Mouse (Mus musculus) forebrain, embryonic 16.5 days (tissue): Measurements from ENCODE around the gene Tenm4. TPM values are rescaled to one million over a fixed set of nuclear protein-coding genes. Genes with fewer than 3 reads are reported as not detected.

Source experiments
- ATAC-seq: fragments of 200-750 bp; cut with Nextera tagmentation; 2 replicates; pipeline ENCODE4 v1.8.0; 2017; ENCODE audit warnings: mild to moderate bottlenecking, moderate library complexity
- H3K27ac ChIP-seq: fragments of 300-500 bp; sonication (generic); 2 replicates; pipeline ENCODE4 v1.5.1; 2014; ENCODE audit warnings: low read length, control low read depth
- H3K27me3 ChIP-seq: fragments of 300-500 bp; sonication (generic); replicated peaks from 2 replicates; pipeline ENCODE4 v1.6.1; 2014; ENCODE audit warnings: low read length; ENCODE audit not compliant: control insufficient read depth, insufficient read depth
- H3K36me3 ChIP-seq: fragments of 300-500 bp; sonication (generic); 2 replicates; pipeline ENCODE4 v1.6.1; 2014; ENCODE audit not compliant: control insufficient read depth, insufficient read depth
- H3K4me1 ChIP-seq: fragments of 300-500 bp; sonication (generic); replicated peaks from 2 replicates; pipeline ENCODE4 v1.6.1; 2014; ENCODE audit warnings: low read length; ENCODE audit not compliant: control insufficient read depth, insufficient read depth
- H3K4me2 ChIP-seq: fragments of 300-500 bp; sonication (generic); 2 replicates; pipeline ENCODE4 v1.6.1; 2014; ENCODE audit warnings: mild to moderate bottlenecking, low read length, control low read depth
- H3K4me3 ChIP-seq: fragments of 300-500 bp; sonication (generic); replicated peaks from 2 replicates; pipeline ENCODE4 v1.5.1; 2014; ENCODE audit warnings: mild to moderate bottlenecking, low read length, control low read depth
- H3K9ac ChIP-seq: fragments of 300-500 bp; sonication (generic); replicated peaks from 2 replicates; pipeline ENCODE4 v1.6.1; 2014; ENCODE audit warnings: low read depth, low read length, control low read depth
- H3K9me3 ChIP-seq: fragments of 300-500 bp; sonication (generic); 2 replicates; pipeline ENCODE4 v1.6.1; 2016; ENCODE audit warnings: low read length; ENCODE audit not compliant: control insufficient read depth
- WGBS: fragments of 180-500 bp; shearing (Covaris S2); extraction: QIAGEN DNeasy Blood & Tissue Kit; methylation state at CpG from one replicate; pipeline ENCODE4 v1.1.7; 2014; 5-methylcytosine and 5-hydroxymethylcytosine counted together
- polyA plus RNA-seq: library from polyadenylated mRNA; unstranded; fragments of >200 nt; fragmentation: Nextera tagmentation; extraction: Ambion mirVana; gene quantifications from 2 replicates; pipeline ENCODE4 v1.2.1, GENCODE M21; 2015

Gene Tenm4
- polyA plus RNA-seq, 1 experiment from 2014 or later = 105 TPM

DNA sequence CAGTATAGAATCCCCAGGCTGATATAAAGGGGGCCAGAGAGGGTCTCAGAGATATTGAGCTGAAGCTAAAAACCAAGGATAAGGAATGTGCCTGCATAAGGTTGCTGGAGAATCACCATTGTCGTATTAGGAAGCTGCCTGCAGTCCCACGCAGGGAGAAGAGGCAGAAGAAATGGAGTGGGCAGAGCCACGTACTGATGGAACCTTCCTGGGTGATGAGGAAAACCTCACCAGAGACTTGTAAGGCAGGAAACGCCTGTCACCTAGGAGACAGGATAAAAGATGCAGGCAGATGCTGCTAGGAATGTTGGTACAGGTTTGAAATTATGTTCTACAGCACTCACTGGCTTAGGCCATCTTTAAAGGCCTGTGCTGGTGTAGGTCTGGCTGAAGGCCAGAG is 329.8 kb downstream of the Tenm4 start:
- H3K4me1 ChIP-seq = peaks cover 24% of the 10 kb centered on the region
- H3K9me3 ChIP-seq = no peaks in the 10 kb centered on the region
- no peak overlapping the region for H3K4me3 ChIP-seq
- 74% methylated on average over 4 of the region's 4 CpGs for WGBS
- peak overlapping the region; percentile 84 for H3K27ac ChIP-seq
- no peaks in the 10 kb centered on the region for H3K36me3 ChIP-seq
- no peak overlapping the region for H3K9ac ChIP-seq
- H3K27me3 ChIP-seq = no peaks in the 10 kb centered on the region
- ATAC-seq = no peak
- H3K4me2 ChIP-seq = no peak overlapping the region

DNA sequence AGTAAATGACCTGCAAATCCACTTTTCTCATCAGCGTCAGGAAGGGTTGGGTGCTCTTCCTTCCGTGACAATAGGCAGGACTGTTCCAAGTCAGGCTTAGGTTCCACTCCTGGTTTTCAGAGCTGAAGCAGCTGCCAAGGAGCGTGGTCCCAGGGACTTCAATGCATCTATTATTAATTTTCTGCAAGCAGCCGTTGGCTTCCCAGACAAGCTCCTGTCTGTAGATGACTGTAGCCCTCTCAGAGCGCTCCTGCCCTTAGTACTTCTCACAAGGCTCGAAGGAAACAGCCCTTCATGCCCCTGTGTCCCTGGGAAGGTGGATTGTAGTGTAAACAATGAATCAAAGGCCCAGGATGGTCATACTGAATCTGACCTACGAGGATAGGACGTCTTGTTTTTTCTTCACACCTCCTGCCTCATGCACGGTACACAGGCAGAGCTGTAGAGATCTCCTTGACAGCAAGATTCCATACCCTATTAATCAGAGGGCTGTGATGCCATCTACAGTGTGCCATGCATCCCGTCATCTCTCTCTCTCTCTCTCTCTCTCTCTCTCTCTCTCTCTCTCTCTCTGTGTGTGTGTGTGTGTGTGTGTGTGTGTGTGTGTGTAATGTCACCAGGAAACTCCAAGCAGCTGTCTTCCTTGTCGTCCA is 331.4 kb downstream of the Tenm4 start:
- H3K4me3 ChIP-seq = no peak overlapping the region
- no peaks in the 10 kb centered on the region for H3K9me3 ChIP-seq
- no peaks in the 10 kb centered on the region for H3K36me3 ChIP-seq
- ATAC-seq = peak; percentile 44; the same call in 1 of the 2 replicates
- no peak overlapping the region for H3K4me2 ChIP-seq
- H3K9ac ChIP-seq = no peak overlapping the region
- WGBS = 49% methylated on average over 11 of the region's 11 CpGs
- H3K4me1 ChIP-seq = peaks cover 22% of the 10 kb centered on the region
- H3K27ac ChIP-seq = peak overlapping the region; percentile 51; the same call in 1 of the 2 replicates
- no peaks in the 10 kb centered on the region for H3K27me3 ChIP-seq

DNA sequence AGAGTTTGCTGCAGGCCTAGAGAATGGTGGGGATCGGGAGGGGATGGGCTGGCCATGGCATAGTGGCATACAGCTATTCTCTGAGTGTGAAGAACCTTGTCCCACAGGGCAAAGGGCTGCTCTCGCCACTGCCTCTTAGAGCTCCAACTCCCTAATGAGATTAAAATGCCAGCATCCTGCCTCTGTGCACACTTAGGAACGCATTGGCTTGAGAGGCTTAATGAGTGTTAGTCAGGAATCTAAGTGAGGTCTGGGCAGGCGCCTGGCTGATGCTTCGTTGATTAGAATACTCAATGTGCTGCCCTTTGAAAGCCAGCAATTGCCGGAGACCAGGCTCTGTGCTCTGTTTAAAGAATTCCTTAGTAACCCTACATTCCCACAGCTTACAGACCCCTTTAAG is 334.5 kb downstream of the Tenm4 start:
- no peak overlapping the region; the same call in 1 of the 2 replicates for H3K27ac ChIP-seq
- peak; percentile 63 for ATAC-seq
- H3K4me1 ChIP-seq = peaks cover 19% of the 10 kb centered on the region
- no peaks in the 10 kb centered on the region for H3K36me3 ChIP-seq
- no peak overlapping the region for H3K4me2 ChIP-seq
- no peak overlapping the region for H3K4me3 ChIP-seq
- WGBS = 13% methylated on average over 6 of the region's 6 CpGs
- no peak overlapping the region for H3K9ac ChIP-seq
- no peaks in the 10 kb centered on the region for H3K27me3 ChIP-seq
- no peaks in the 10 kb centered on the region for H3K9me3 ChIP-seq

DNA sequence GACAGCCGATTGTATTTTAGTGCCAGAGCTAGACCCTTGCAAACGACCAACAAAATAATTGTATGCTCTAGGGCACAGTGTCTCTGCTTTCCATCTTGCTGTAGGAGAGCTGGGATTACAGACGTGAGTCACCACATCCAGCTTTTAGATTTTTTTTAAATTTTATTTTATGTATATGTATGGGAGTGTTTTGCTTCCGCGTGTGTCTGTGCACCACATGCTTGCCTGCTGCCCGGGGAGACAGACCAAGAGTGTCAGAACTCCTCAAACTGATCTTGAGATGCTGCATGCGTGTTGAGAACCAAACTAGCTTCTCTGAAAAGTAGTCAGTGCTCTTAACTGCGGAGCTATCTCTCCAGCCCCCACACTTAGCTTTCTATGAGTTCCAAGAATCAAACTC is 336.0 kb downstream of the Tenm4 start:
- Histone ChIP-seq H3K4me2 (no peak overlapping the region), H3K27ac (no peak overlapping the region), H3K9ac (no peak overlapping the region), H3K4me1 (peaks cover 26% of the 10 kb centered on the region), H3K4me3 (no peak overlapping the region), H3K9me3 (no peaks in the 10 kb centered on the region), H3K27me3 (no peaks in the 10 kb centered on the region), H3K36me3 (no peaks in the 10 kb centered on the region)
- no peak for ATAC-seq
- WGBS = 79% methylated on average over 8 of the region's 8 CpGs

DNA sequence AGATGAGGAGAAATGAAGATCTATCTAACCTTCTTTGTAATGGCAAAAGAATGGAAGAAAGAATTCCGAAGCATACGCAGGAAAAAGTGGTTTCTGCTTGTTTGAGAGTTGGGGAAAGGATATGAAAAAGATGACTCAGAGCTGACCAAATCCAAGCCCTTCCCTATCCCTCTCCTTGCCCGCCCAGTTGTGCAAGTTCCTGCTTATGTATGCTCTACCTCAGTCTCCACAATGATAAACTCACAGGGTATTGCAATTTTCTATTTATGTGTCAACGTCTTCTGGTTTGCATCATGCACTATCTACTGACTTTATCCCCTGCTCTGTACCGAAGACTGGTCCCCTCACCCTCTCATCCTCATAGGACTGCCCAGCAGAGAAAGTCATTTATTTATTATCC is 339.4 kb downstream of the Tenm4 start:
- Histone ChIP-seq H3K9me3 (no peaks in the 10 kb centered on the region), H3K27ac (0 out of 2 replicates have a peak overlapping the region, but pooled peaks have one; percentile 13), H3K27me3 (no peaks in the 10 kb centered on the region), H3K36me3 (no peaks in the 10 kb centered on the region), H3K4me3 (no peak overlapping the region), H3K4me2 (no peak overlapping the region), H3K4me1 (peaks cover 28% of the 10 kb centered on the region), H3K9ac (no peak overlapping the region)
- ATAC-seq = no peak
- 97% methylated on average over 5 of the region's 5 CpGs for WGBS

DNA sequence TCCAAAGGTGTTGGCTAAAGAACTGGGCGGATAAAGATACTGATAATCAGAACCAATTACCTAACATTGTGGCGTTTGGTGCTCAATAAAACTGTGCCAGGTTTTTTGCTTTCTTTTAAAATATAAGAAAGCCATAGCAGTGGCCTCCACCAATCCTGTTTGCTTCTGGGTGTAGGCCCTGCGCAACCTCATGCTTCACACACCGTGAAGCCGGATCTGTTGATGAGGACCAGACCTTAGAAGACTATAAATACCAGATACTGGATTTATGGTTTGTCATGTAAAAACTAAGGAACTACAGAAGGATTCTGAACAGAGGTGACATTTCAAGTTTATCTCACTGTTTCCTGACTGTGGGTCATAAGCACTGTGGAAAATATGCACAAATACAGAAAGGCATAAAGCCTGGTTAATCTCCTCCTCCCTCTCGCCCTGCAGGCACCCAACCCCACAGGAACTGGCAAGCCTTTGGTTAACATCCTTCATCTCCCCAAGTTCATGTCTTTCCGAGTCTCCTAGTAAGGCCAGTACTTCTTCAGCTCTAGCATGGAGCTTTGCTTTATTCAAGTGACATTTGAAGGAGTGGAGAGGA is 340.1 kb downstream of the Tenm4 start:
- peak overlapping the region; percentile 88 for H3K27ac ChIP-seq
- no peak for ATAC-seq
- WGBS = 80% methylated on average over 7 of the region's 7 CpGs

DNA sequence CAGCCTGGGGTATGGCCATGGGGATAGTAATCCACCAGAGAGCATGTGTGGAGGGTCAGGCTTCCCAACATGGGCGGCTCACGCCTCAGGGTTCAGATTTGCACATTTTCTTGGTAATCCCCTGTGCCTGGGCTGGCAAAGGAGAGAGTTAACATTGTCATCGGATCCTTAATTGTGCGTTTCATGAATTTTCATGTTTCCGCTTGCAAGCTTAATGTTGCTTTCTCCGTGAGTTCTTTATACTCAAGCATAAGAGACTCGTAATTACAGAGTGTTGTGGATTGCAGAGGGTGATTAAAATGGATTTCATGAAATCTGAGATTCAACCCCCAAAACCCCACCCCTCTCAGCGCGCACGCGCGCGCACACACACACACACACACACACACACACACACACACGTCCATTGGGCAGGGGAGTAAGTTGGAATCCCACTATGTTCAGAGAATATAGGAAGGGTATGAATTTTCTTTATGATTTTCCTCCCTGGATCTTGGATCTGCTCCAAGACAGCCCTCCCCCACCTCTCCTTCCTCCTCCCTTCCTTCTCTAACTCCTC is 341.0 kb downstream of the Tenm4 start:
- Histone ChIP-seq H3K9ac (no peak overlapping the region), H3K36me3 (no peaks in the 10 kb centered on the region), H3K27me3 (no peaks in the 10 kb centered on the region), H3K9me3 (no peaks in the 10 kb centered on the region), H3K27ac (peak overlapping the region; percentile 88), H3K4me3 (no peak overlapping the region; the same call in 1 of the 2 replicates), H3K4me2 (peak overlapping the region; percentile 33), H3K4me1 (peaks cover 27% of the 10 kb centered on the region)
- WGBS = 26% methylated on average over 14 of the region's 14 CpGs
- peak; percentile 90 for ATAC-seq

More for the DNA sequence above, 340.1 kb downstream of the Tenm4 start:
- Histone ChIP-seq H3K36me3 (no peaks in the 10 kb centered on the region), H3K9ac (no peak overlapping the region), H3K27me3 (no peaks in the 10 kb centered on the region), H3K4me1 (peaks cover 27% of the 10 kb centered on the region), H3K4me3 (no peak overlapping the region), H3K9me3 (no peaks in the 10 kb centered on the region), H3K4me2 (no peak overlapping the region)

DNA sequence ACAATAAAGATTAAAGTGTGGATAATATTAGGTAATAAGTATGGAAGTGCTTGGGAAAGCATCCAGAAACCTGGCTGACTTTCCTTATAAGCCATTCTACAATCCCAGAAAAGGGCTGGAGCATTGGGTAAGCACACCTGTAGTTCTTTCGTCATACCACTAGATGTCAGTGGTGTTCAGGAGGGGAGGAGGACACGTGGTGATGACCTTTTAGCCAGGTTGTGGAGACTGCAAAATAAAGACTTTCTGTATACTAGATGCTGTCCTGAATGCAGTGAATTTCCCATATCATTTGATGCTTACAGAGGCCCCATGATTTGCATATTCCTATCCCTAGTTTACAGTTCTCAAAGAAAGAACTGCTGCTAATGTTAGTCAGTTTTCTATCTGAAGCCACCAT is 348.2 kb downstream of the Tenm4 start:
- Histone ChIP-seq H3K27ac (peak overlapping the region; percentile 9; the same call in 1 of the 2 replicates), H3K4me2 (no peak overlapping the region), H3K36me3 (no peaks in the 10 kb centered on the region), H3K9me3 (no peaks in the 10 kb centered on the region), H3K27me3 (no peaks in the 10 kb centered on the region), H3K4me1 (peaks cover 9% of the 10 kb centered on the region), H3K4me3 (no peak overlapping the region), H3K9ac (no peak overlapping the region)
- no peak; the same call in 1 of the 2 replicates for ATAC-seq
- WGBS = 4% methylated on average over 2 of the region's 2 CpGs

DNA sequence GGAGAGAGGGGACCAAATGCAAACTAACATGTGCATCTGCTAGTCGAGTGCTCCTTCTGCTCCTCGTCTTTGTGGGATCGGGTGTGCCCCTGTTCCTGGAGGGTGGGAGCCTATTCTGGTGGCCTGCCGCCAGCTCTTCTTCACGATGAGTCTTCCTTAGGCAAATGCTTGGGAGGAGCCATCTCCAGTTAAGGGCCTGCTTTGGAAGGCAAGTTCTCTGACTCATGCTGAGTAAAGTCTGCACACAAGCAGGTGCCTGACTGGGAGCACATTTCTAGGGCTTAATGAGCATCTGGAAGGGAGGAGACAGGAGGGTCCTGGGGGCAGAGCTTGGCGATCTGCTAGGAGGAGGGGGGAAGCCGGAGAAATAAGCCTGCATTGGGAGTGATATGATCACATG is 350.9 kb downstream of the Tenm4 start:
- Histone ChIP-seq H3K4me2 (no peak overlapping the region), H3K4me3 (no peak overlapping the region), H3K4me1 (peaks cover 9% of the 10 kb centered on the region), H3K27me3 (no peaks in the 10 kb centered on the region), H3K27ac (no peak overlapping the region), H3K9me3 (no peaks in the 10 kb centered on the region), H3K36me3 (no peaks in the 10 kb centered on the region), H3K9ac (no peak overlapping the region)
- 50% methylated on average over 7 of the region's 7 CpGs for WGBS
- peak; percentile 7; the same call in 1 of the 2 replicates for ATAC-seq
